Mouse (Mus musculus): ENCODE data around the gene Espnl. TPM values are rescaled to one million over a fixed set of nuclear protein-coding genes. Genes with fewer than 3 reads are reported as not detected.
A peak's percentile ranks its signal among the peaks of the same experiment; 100 is the strongest.

Espnl gene
- polyA plus RNA-seq, 1 experiment: 0.15 TPM

- H3K36me3 ChIP-seq (ENCODE audit: control insufficient read depth, insufficient read depth): peaks cover 5% of the 10 kb centered on the region
- no peak for TF ChIP-seq USF1 (IDR thresholded peaks at IDR 0.05; ENCODE audit: low read depth)
- TF ChIP-seq MAX (IDR thresholded peaks at IDR 0.05): no peak
- no peak for TF ChIP-seq FOSL1 (IDR thresholded peaks at IDR 0.05; ENCODE audit: insufficient read depth, low read length, poor library complexity, severe bottlenecking)
- no peak for TF ChIP-seq MYOD1 (IDR thresholded peaks at IDR 0.05; ENCODE audit: control insufficient read depth, insufficient read length, low read depth)
- TF ChIP-seq MYOG (IDR thresholded peaks at IDR 0.05; ENCODE audit: control insufficient read depth, extremely low read depth, insufficient read length): no peak
- TF ChIP-seq CTCF (IDR thresholded peaks at IDR 0.05; ENCODE audit: control insufficient read depth, insufficient read depth, insufficient read length): no peak
- no peak for TF ChIP-seq CEBPB (IDR thresholded peaks at IDR 0.05; ENCODE audit: low read depth)
- H3K79me2 ChIP-seq (ENCODE audit: control insufficient read depth, insufficient read depth): peaks cover 10% of the 10 kb centered on the region
- no peaks in the 10 kb centered on the region for H3K27me3 ChIP-seq (ENCODE audit: control insufficient read depth, insufficient read depth, insufficient read length)
- no peak overlapping the region for H3ac ChIP-seq (ENCODE audit: control insufficient read depth, insufficient read length, low read depth)
- no peak overlapping the region for H3K4me3 ChIP-seq (ENCODE audit: insufficient read depth, poor library complexity, severe bottlenecking)
- peaks cover 3% of the 10 kb centered on the region for H3K79me3 ChIP-seq (ENCODE audit: low read depth)
These were observed 43.9 kb downstream of the Espnl start for GRCm38 (mm10) chr1:91365816-91366214.

- Histone ChIP-seq H3ac (ENCODE audit: control insufficient read depth, insufficient read length, low read depth) (peak within 1 kb of the TSS; percentile 88), H3K79me2 (ENCODE audit: control insufficient read depth, insufficient read depth) (peaks cover 10% of the 10 kb centered on the region), H3K79me3 (ENCODE audit: low read depth) (peaks cover 3% of the 10 kb centered on the region), H3K4me3 (ENCODE audit: insufficient read depth, poor library complexity, severe bottlenecking) (peak within 1 kb of the TSS; percentile 34), H3K36me3 (ENCODE audit: control insufficient read depth, insufficient read depth) (peaks cover 10% of the 10 kb centered on the region), H3K27me3 (ENCODE audit: control insufficient read depth, insufficient read depth, insufficient read length) (no peaks in the 10 kb centered on the region)
- no peak for TF ChIP-seq FOSL1 (IDR thresholded peaks at IDR 0.05; ENCODE audit: insufficient read depth, low read length, poor library complexity, severe bottlenecking)
- peak; percentile 98 for TF ChIP-seq CTCF (IDR thresholded peaks at IDR 0.05; ENCODE audit: control insufficient read depth, insufficient read depth, insufficient read length)
These were observed 44.6 kb downstream of the Espnl start, which contains the start of gene Erfe for GRCm38 (mm10) chr1:91366215-91367108. Gene Erfe, plus strand, starts transcription at chr1:91366430.

DNA sequence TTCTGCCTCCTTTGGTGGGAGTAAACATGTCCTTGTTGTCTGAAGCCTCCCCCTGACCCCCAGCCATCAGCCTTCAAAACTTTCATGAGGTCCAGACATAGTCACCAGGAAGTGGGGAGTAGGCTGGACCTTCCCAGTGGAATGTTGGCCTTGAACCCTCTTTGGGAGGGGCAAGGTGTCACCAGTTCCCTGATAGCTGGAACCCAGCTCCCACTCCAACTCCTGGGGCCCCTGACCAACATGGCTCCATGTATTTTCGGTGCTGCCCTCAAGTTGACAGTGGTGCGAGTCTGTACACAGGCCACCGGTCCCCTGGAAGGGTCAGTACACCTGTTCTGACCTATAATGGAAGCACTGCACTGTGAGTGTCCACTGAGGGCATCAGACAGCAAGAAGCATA, 45.4 kb downstream of the Espnl start:
- no peak overlapping the region for H3K4me3 ChIP-seq (ENCODE audit: insufficient read depth, poor library complexity, severe bottlenecking)
- H3K79me3 ChIP-seq (ENCODE audit: low read depth): peaks cover 3% of the 10 kb centered on the region
- TF ChIP-seq USF1 (IDR thresholded peaks at IDR 0.05; ENCODE audit: low read depth) (no peak), MYOG (IDR thresholded peaks at IDR 0.05; ENCODE audit: control insufficient read depth, extremely low read depth, insufficient read length) (no peak), MAX (IDR thresholded peaks at IDR 0.05) (no peak), CEBPB (IDR thresholded peaks at IDR 0.05; ENCODE audit: low read depth) (no peak), MYOD1 (IDR thresholded peaks at IDR 0.05; ENCODE audit: control insufficient read depth, insufficient read length, low read depth) (no peak), FOSL1 (IDR thresholded peaks at IDR 0.05; ENCODE audit: insufficient read depth, low read length, poor library complexity, severe bottlenecking) (no peak), CTCF (IDR thresholded peaks at IDR 0.05; ENCODE audit: control insufficient read depth, insufficient read depth, insufficient read length) (no peak)
- H3K36me3 ChIP-seq (ENCODE audit: control insufficient read depth, insufficient read depth): peaks cover 17% of the 10 kb centered on the region
- H3ac ChIP-seq (ENCODE audit: control insufficient read depth, insufficient read length, low read depth): no peak overlapping the region
- H3K27me3 ChIP-seq (ENCODE audit: control insufficient read depth, insufficient read depth, insufficient read length): no peaks in the 10 kb centered on the region
- peaks cover 10% of the 10 kb centered on the region for H3K79me2 ChIP-seq (ENCODE audit: control insufficient read depth, insufficient read depth)

DNA sequence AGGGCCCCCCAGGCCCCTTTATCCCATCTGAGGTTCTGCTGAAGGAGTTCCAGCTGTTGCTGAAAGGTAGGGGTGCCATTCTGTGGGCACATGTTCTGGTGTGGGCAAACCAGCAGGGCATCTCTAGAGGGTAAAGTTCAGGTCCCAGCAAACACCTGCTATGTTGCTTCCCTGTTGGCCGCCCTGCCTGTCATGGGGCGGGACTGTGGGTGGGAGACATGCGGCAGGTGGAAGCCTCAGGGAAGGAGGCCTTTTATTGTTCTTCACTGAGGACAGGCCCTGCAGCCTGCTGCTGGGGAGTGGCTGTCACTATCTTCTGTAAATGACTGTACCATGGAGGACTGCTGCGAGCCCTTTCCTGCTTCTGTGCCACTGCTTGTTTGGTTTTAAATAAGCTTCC, 47.5 kb downstream of the Espnl start:
- Histone ChIP-seq H3K4me3 (ENCODE audit: insufficient read depth, poor library complexity, severe bottlenecking) (no peak overlapping the region), H3K79me2 (ENCODE audit: control insufficient read depth, insufficient read depth) (peaks cover 10% of the 10 kb centered on the region), H3K79me3 (ENCODE audit: low read depth) (peaks cover 3% of the 10 kb centered on the region), H3K27me3 (ENCODE audit: control insufficient read depth, insufficient read depth, insufficient read length) (no peaks in the 10 kb centered on the region), H3ac (ENCODE audit: control insufficient read depth, insufficient read length, low read depth) (no peak overlapping the region), H3K36me3 (ENCODE audit: control insufficient read depth, insufficient read depth) (peaks cover 35% of the 10 kb centered on the region)
- TF ChIP-seq CTCF (IDR thresholded peaks at IDR 0.05; ENCODE audit: control insufficient read depth, insufficient read depth, insufficient read length) (no peak), USF1 (IDR thresholded peaks at IDR 0.05; ENCODE audit: low read depth) (no peak), MYOD1 (IDR thresholded peaks at IDR 0.05; ENCODE audit: control insufficient read depth, insufficient read length, low read depth) (no peak), MYOG (IDR thresholded peaks at IDR 0.05; ENCODE audit: control insufficient read depth, extremely low read depth, insufficient read length) (no peak), MAX (IDR thresholded peaks at IDR 0.05) (no peak), CEBPB (IDR thresholded peaks at IDR 0.05; ENCODE audit: low read depth) (no peak), FOSL1 (IDR thresholded peaks at IDR 0.05; ENCODE audit: insufficient read depth, low read length, poor library complexity, severe bottlenecking) (no peak)

DNA sequence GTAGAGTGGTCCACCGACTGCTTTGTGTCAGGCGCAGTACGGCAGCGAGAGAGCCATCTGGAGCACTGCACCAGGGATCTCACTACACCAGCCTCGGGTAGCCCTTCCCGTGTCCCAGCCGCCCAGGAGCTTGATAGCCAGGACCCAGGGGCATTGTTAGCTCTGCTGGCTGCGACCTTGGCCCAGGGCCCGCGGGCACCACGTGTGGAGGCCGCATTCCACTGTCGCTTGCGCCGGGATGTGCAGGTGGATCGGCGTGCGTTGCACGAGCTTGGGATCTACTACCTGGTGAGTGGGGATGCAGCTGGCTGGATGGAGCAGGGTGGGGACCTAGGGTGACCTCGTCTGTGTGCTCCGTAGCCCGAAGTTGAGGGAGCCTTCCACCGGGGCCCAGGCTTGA, 48.2 kb downstream of the Espnl start:
- Histone ChIP-seq H3K4me3 (ENCODE audit: insufficient read depth, poor library complexity, severe bottlenecking) (no peak overlapping the region), H3K36me3 (ENCODE audit: control insufficient read depth, insufficient read depth) (peaks cover 42% of the 10 kb centered on the region)
- no peak for TF ChIP-seq MAX (IDR thresholded peaks at IDR 0.05)
- no peak for TF ChIP-seq MYOD1 (IDR thresholded peaks at IDR 0.05; ENCODE audit: control insufficient read depth, insufficient read length, low read depth)
- TF ChIP-seq CTCF (IDR thresholded peaks at IDR 0.05; ENCODE audit: control insufficient read depth, insufficient read depth, insufficient read length): no peak
- no peak for TF ChIP-seq MYOG (IDR thresholded peaks at IDR 0.05; ENCODE audit: control insufficient read depth, extremely low read depth, insufficient read length)
- no peak for TF ChIP-seq USF1 (IDR thresholded peaks at IDR 0.05; ENCODE audit: low read depth)
- TF ChIP-seq FOSL1 (IDR thresholded peaks at IDR 0.05; ENCODE audit: insufficient read depth, low read length, poor library complexity, severe bottlenecking): no peak
- no peak for TF ChIP-seq CEBPB (IDR thresholded peaks at IDR 0.05; ENCODE audit: low read depth)

More for the DNA sequence above, 48.2 kb downstream of the Espnl start:
- no peak overlapping the region for H3ac ChIP-seq (ENCODE audit: control insufficient read depth, insufficient read length, low read depth)
- H3K79me2 ChIP-seq (ENCODE audit: control insufficient read depth, insufficient read depth): peaks cover 10% of the 10 kb centered on the region
- H3K79me3 ChIP-seq (ENCODE audit: low read depth): peaks cover 3% of the 10 kb centered on the region
- no peaks in the 10 kb centered on the region for H3K27me3 ChIP-seq (ENCODE audit: control insufficient read depth, insufficient read depth, insufficient read length)
